Mouse (Mus musculus) small intestine, adult 2 months (tissue): ENCODE results near the gene Col4a3bp.

Experiments
- CTCF ChIP-seq: fragments of 200-500 bp; IDR thresholded peaks from 2 replicates; pipeline ENCODE4 v1.5.1; 2012; ENCODE audit warnings: low read depth, mild to moderate bottlenecking, control low read depth, inconsistent platforms, low read length, moderate library complexity, mixed read lengths; ENCODE audit not compliant: insufficient replicate concordance, insufficient read length; ENCODE audit errors: extremely low read depth
- POLR2A ChIP-seq: fragments of 200-500 bp; IDR thresholded peaks from 2 replicates; pipeline ENCODE4 v1.6.1; 2012; ENCODE audit warnings: low read depth, mild to moderate bottlenecking, control low read depth, inconsistent platforms, low read length, moderate library complexity

GRCm38 (mm10) chr13:96541381-96541780 lies 1.0 kb upstream of the Col4a3bp start:
- TF ChIP-seq POLR2A (no peak), CTCF (no peak)
